Mouse (Mus musculus) T-cell, adult 2 months (primary cell): ENCODE measurements around the gene Slc15a5.

Source experiments
- DNase-seq: peaks from one replicate; pipeline ENCODE4 v3.0.0; 2022; ENCODE audit warnings: low spot score

Gene Slc15a5

GRCm38 (mm10) chr6:137960023-137960778 lies 119.5 kb downstream of the Slc15a5 start:
- DNase-seq, result no peak

- DNase-seq, result no peak
Observed at GRCm38 (mm10) chr6:137957630-137958029, 122.1 kb downstream of the Slc15a5 start.

GRCm38 (mm10) chr6:137956783-137957429 lies 122.8 kb downstream of the Slc15a5 start:
- DNase-seq, result no peak

GRCm38 (mm10) chr6:137946520-137946919 lies 133.2 kb downstream of the Slc15a5 start:
- no peak for DNase-seq

GRCm38 (mm10) chr6:137940374-137941218 lies 139.1 kb downstream of the Slc15a5 start:
- no peak for DNase-seq

- DNase-seq, result no peak
Observed at GRCm38 (mm10) chr6:137937541-137937940, 142.2 kb downstream of the Slc15a5 start.

GRCm38 (mm10) chr6:137936268-137936667 lies 143.4 kb downstream of the Slc15a5 start:
- DNase-seq, result no peak

- DNase-seq, result no peak
Observed at GRCm38 (mm10) chr6:137935857-137936256, 143.9 kb downstream of the Slc15a5 start.

GRCm38 (mm10) chr6:137935341-137935740 lies 144.4 kb downstream of the Slc15a5 start:
- no peak for DNase-seq

- DNase-seq, result no peak
Observed at GRCm38 (mm10) chr6:137934545-137935298, 145.0 kb downstream of the Slc15a5 start.
